Mouse (Mus musculus): ENCODE data around the gene Sap18. TPM values are rescaled to one million over a fixed set of nuclear protein-coding genes. Genes with fewer than 3 reads are reported as not detected.

Sap18 gene
- polyA plus RNA-seq, 1 experiment: 111 TPM

DNA sequence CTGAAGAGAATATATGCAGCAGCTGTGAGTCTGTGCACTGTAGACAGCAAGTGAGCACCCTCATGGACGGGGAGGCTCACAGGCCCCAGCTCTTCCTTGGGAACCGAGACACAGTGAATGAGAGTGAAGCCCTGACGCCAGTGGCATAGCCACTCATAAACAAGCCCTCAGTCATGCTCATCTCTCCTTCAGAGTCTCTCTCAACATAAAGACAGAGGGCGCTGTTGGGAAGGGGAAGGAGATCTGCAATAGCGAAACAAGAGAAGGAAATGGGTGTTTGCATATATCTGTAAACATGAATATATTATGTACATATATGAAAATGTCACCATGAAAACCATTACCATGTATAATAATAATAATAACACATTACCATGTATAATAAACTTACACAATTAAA lies 10.6 kb downstream of the Sap18 start:
- H3K79me3 ChIP-seq (ENCODE audit: low read depth): peaks cover 3% of the 10 kb centered on the region
- H3K36me3 ChIP-seq (ENCODE audit: control insufficient read depth, insufficient read depth): peaks cover 87% of the 10 kb centered on the region
- no peak overlapping the region for H3K4me3 ChIP-seq (ENCODE audit: insufficient read depth, poor library complexity, severe bottlenecking)
- H3K79me2 ChIP-seq (ENCODE audit: control insufficient read depth, insufficient read depth): peaks cover 17% of the 10 kb centered on the region
- H3ac ChIP-seq (ENCODE audit: control insufficient read depth, insufficient read length, low read depth): no peak overlapping the region
- TF ChIP-seq CTCF (IDR thresholded peaks at IDR 0.05; ENCODE audit: control insufficient read depth, insufficient read depth, insufficient read length) (no peak), FOSL1 (IDR thresholded peaks at IDR 0.05; ENCODE audit: insufficient read depth, low read length, poor library complexity, severe bottlenecking) (no peak), CEBPB (IDR thresholded peaks at IDR 0.05; ENCODE audit: low read depth) (no peak), MYOG (IDR thresholded peaks at IDR 0.05; ENCODE audit: control insufficient read depth, extremely low read depth, insufficient read length) (no peak), MAX (IDR thresholded peaks at IDR 0.05) (no peak), USF1 (IDR thresholded peaks at IDR 0.05; ENCODE audit: low read depth) (no peak), MYOD1 (IDR thresholded peaks at IDR 0.05; ENCODE audit: control insufficient read depth, insufficient read length, low read depth) (no peak)
- no peaks in the 10 kb centered on the region for H3K27me3 ChIP-seq (ENCODE audit: control insufficient read depth, insufficient read depth, insufficient read length)

DNA sequence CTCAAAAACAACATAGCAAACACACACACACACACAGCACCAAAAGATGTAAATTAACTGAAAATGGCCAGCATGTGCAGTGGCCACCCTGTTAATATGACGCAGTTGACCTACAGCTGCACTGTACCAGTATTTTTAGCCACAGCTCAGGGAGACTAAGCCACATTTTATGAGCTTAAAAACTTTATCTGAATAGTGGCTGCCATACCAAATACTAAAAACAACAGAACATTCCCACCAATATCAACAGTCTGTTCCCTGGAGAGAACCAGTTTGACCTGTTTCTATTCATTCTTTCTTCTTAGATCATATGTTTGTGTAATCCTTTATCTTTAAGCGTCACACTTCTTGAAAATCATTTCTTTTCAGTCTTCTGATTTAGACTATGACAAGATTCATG lies 12.9 kb downstream of the Sap18 start:
- no peak overlapping the region for H3ac ChIP-seq (ENCODE audit: control insufficient read depth, insufficient read length, low read depth)
- peaks cover 87% of the 10 kb centered on the region for H3K36me3 ChIP-seq (ENCODE audit: control insufficient read depth, insufficient read depth)
- no peak for TF ChIP-seq CEBPB (IDR thresholded peaks at IDR 0.05; ENCODE audit: low read depth)
- no peak for TF ChIP-seq MYOG (IDR thresholded peaks at IDR 0.05; ENCODE audit: control insufficient read depth, extremely low read depth, insufficient read length)
- TF ChIP-seq MYOD1 (IDR thresholded peaks at IDR 0.05; ENCODE audit: control insufficient read depth, insufficient read length, low read depth): no peak
- TF ChIP-seq USF1 (IDR thresholded peaks at IDR 0.05; ENCODE audit: low read depth): no peak
- TF ChIP-seq FOSL1 (IDR thresholded peaks at IDR 0.05; ENCODE audit: insufficient read depth, low read length, poor library complexity, severe bottlenecking): no peak
- no peak for TF ChIP-seq CTCF (IDR thresholded peaks at IDR 0.05; ENCODE audit: control insufficient read depth, insufficient read depth, insufficient read length)
- TF ChIP-seq MAX (IDR thresholded peaks at IDR 0.05): no peak
- H3K27me3 ChIP-seq (ENCODE audit: control insufficient read depth, insufficient read depth, insufficient read length): no peaks in the 10 kb centered on the region
- H3K4me3 ChIP-seq (ENCODE audit: insufficient read depth, poor library complexity, severe bottlenecking): no peak overlapping the region
- H3K79me2 ChIP-seq (ENCODE audit: control insufficient read depth, insufficient read depth): peaks cover 34% of the 10 kb centered on the region
- peaks cover 7% of the 10 kb centered on the region for H3K79me3 ChIP-seq (ENCODE audit: low read depth)

DNA sequence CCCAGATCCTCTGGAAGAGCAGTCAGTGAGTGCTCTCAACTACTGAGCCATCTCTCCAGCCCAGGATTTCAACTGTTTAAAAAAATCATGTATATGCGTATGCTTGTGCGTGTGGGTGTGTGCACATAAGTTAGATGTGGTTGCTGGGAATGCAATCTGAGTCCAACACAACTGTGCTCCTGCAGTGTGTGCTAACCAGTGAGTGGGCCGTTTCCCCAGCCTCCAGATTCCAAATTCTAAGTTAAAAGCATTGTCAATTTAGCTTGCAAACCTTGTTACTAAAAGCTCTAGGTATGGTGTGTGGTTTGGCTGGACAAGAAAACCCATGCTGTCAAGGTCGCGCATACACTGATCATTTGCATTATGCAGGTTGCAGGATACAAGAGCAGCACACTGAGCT lies 13.9 kb downstream of the Sap18 start:
- peaks cover 41% of the 10 kb centered on the region for H3K79me2 ChIP-seq (ENCODE audit: control insufficient read depth, insufficient read depth)
- peaks cover 7% of the 10 kb centered on the region for H3K79me3 ChIP-seq (ENCODE audit: low read depth)
- no peak overlapping the region for H3ac ChIP-seq (ENCODE audit: control insufficient read depth, insufficient read length, low read depth)
- no peak overlapping the region for H3K4me3 ChIP-seq (ENCODE audit: insufficient read depth, poor library complexity, severe bottlenecking)
- no peak for TF ChIP-seq CTCF (IDR thresholded peaks at IDR 0.05; ENCODE audit: control insufficient read depth, insufficient read depth, insufficient read length)
- TF ChIP-seq MAX (IDR thresholded peaks at IDR 0.05): no peak
- no peak for TF ChIP-seq FOSL1 (IDR thresholded peaks at IDR 0.05; ENCODE audit: insufficient read depth, low read length, poor library complexity, severe bottlenecking)
- TF ChIP-seq USF1 (IDR thresholded peaks at IDR 0.05; ENCODE audit: low read depth): no peak
- TF ChIP-seq MYOG (IDR thresholded peaks at IDR 0.05; ENCODE audit: control insufficient read depth, extremely low read depth, insufficient read length): no peak
- TF ChIP-seq MYOD1 (IDR thresholded peaks at IDR 0.05; ENCODE audit: control insufficient read depth, insufficient read length, low read depth): no peak
- TF ChIP-seq CEBPB (IDR thresholded peaks at IDR 0.05; ENCODE audit: low read depth): no peak
- peaks cover 86% of the 10 kb centered on the region for H3K36me3 ChIP-seq (ENCODE audit: control insufficient read depth, insufficient read depth)
- no peaks in the 10 kb centered on the region for H3K27me3 ChIP-seq (ENCODE audit: control insufficient read depth, insufficient read depth, insufficient read length)

DNA sequence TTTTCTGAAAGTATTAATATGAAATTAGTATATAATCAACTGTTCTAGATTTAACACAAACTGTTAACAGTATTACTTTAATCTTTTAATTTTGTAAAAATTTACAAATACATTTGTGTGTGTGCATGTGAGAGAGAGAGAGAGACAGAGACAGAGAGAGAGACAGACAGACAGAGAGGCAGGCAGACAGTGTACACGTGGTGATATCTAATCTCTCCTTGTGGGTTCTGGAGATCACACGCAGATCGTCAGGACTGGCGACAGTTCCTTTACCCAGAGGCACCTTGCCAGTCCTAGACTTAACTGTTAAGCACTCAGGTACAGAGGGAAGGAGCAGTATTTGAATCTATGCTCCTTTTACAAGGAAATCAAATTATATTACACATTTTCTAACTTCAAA lies 22.9 kb downstream of the Sap18 start:
- peaks cover 44% of the 10 kb centered on the region for H3K79me2 ChIP-seq (ENCODE audit: control insufficient read depth, insufficient read depth)
- H3K4me3 ChIP-seq (ENCODE audit: insufficient read depth, poor library complexity, severe bottlenecking): no peak overlapping the region
- no peaks in the 10 kb centered on the region for H3K27me3 ChIP-seq (ENCODE audit: control insufficient read depth, insufficient read depth, insufficient read length)
- no peak overlapping the region for H3ac ChIP-seq (ENCODE audit: control insufficient read depth, insufficient read length, low read depth)
- TF ChIP-seq USF1 (IDR thresholded peaks at IDR 0.05; ENCODE audit: low read depth) (no peak), FOSL1 (IDR thresholded peaks at IDR 0.05; ENCODE audit: insufficient read depth, low read length, poor library complexity, severe bottlenecking) (no peak), MYOG (IDR thresholded peaks at IDR 0.05; ENCODE audit: control insufficient read depth, extremely low read depth, insufficient read length) (no peak), CEBPB (IDR thresholded peaks at IDR 0.05; ENCODE audit: low read depth) (no peak), CTCF (IDR thresholded peaks at IDR 0.05; ENCODE audit: control insufficient read depth, insufficient read depth, insufficient read length) (no peak), MAX (IDR thresholded peaks at IDR 0.05) (no peak), MYOD1 (IDR thresholded peaks at IDR 0.05; ENCODE audit: control insufficient read depth, insufficient read length, low read depth) (no peak)
- peaks cover 66% of the 10 kb centered on the region for H3K36me3 ChIP-seq (ENCODE audit: control insufficient read depth, insufficient read depth)
- H3K79me3 ChIP-seq (ENCODE audit: low read depth): peaks cover 29% of the 10 kb centered on the region

DNA sequence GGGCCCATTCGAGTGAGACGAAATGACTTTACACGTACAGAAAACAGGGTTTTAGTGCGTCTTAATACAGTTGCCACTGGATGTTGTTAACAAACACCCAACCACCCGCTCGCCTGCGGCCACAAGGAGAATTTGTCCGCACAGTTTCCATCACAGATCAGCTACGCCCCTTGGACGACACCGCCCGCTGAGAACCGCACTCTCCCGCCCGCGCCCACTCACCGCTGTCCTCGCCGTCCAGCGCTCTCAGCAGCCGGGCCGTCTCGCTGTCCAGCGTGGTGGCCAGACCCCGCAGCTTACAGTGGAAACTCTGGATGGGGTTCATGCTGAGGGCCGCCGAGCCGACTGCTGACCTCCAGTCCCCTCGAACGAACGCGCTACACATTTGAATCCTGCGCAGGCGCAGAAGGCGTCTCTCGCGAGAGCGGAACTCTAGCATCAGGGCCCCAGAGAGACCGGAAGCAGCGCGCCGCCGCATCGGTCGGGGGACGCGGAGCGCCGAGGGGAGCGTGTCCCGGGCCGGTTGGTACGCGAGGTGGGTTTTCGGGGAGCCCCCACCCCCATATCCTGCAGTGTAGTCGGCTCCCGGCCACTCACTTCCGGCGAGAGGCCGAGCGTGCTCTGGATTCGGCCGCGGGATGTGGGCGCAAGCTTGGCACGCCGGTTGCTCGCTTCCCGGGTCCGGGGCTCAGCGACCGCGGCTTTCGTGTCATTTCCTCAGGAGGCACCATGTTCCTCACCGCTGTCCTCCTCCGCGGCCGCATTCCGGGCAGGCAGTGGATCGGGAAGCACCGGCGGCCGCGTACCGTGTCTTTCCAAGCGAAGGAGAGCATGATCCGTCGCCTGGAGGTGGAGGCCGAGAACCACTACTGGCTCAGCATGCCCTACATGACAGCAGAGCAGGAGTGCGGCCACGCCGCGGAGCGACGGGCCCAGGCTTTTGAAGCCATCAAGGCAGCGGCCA lies 28.1 kb downstream of the Sap18 start, which contains the start of the genes Ska3 and Mrpl57:
TSS of gene Ska3 (minus strand) at position 398 of the 964 bp plus-strand sequence.
TSS of gene Mrpl57 (plus strand) at position 447 of the 964 bp plus-strand sequence.
- TF ChIP-seq MAX (IDR thresholded peaks at IDR 0.05) (peak; percentile 83), FOSL1 (IDR thresholded peaks at IDR 0.05; ENCODE audit: insufficient read depth, low read length, poor library complexity, severe bottlenecking) (no peak), USF1 (IDR thresholded peaks at IDR 0.05; ENCODE audit: low read depth) (no peak)

More for the DNA sequence above, 28.1 kb downstream of the Sap18 start, which contains the start of the genes Ska3 and Mrpl57:
- Histone ChIP-seq H3K36me3 (ENCODE audit: control insufficient read depth, insufficient read depth) (peaks cover 25% of the 10 kb centered on the region), H3K27me3 (ENCODE audit: control insufficient read depth, insufficient read depth, insufficient read length) (no peaks in the 10 kb centered on the region), H3K79me2 (ENCODE audit: control insufficient read depth, insufficient read depth) (peaks cover 56% of the 10 kb centered on the region), H3K79me3 (ENCODE audit: low read depth) (peaks cover 44% of the 10 kb centered on the region), H3ac (ENCODE audit: control insufficient read depth, insufficient read length, low read depth) (peak within 1 kb of the TSS; percentile 91), H3K4me3 (ENCODE audit: insufficient read depth, poor library complexity, severe bottlenecking) (peak within 1 kb of the TSS; percentile 71)

Measured in C2C12 (cell line).